Mouse (Mus musculus) intestine, postnatal 0 days (tissue): ENCODE data around the gene Atxn1. TPM values are rescaled to one million over a fixed set of nuclear protein-coding genes. Genes with fewer than 3 reads are reported as not detected.

Experiments used
- ATAC-seq: fragments of 200-750 bp; cut with Nextera tagmentation; 2 replicates; pipeline ENCODE4 v1.8.0; 2017; ENCODE audit warnings: mild to moderate bottlenecking, moderate TSS enrichment, moderate library complexity
- H3K27ac ChIP-seq: fragments of 300-500 bp; sonication (generic); 2 replicates; pipeline ENCODE4 v1.5.1; 2014; ENCODE audit warnings: mild to moderate bottlenecking, low read depth, low read length, moderate library complexity
- H3K27me3 ChIP-seq: fragments of 300-500 bp; sonication (generic); replicated peaks from 2 replicates; pipeline ENCODE4 v1.6.1; 2014; ENCODE audit warnings: low read length, mixed read lengths; ENCODE audit not compliant: control insufficient read depth, insufficient read depth
- H3K36me3 ChIP-seq: fragments of 300-500 bp; sonication (generic); 2 replicates; pipeline ENCODE4 v1.6.1; 2014; ENCODE audit warnings: mild to moderate bottlenecking, moderate library complexity; ENCODE audit not compliant: control insufficient read depth, insufficient read depth
- H3K4me1 ChIP-seq: fragments of 300-500 bp; sonication (generic); replicated peaks from 2 replicates; pipeline ENCODE4 v1.6.1; 2014; ENCODE audit warnings: antibody characterized with exemption, low read length, mixed read lengths; ENCODE audit not compliant: control insufficient read depth, insufficient read depth
- H3K4me2 ChIP-seq: fragments of 300-500 bp; sonication (generic); replicated peaks from 2 replicates; pipeline ENCODE4 v1.6.1; 2014; ENCODE audit warnings: low read depth, mild to moderate bottlenecking, moderate library complexity
- H3K4me3 ChIP-seq: fragments of 300-500 bp; sonication (generic); 2 replicates; pipeline ENCODE4 v1.5.1; 2014; ENCODE audit warnings: low read depth, low read length
- H3K9ac ChIP-seq: fragments of 300-500 bp; sonication (generic); 2 replicates; pipeline ENCODE4 v1.6.1; 2014; ENCODE audit warnings: mild to moderate bottlenecking, low read depth, low read length
- H3K9me3 ChIP-seq: fragments of 300-500 bp; sonication (generic); 2 replicates; pipeline ENCODE4 v1.6.1; 2016; ENCODE audit warnings: mixed run types; ENCODE audit not compliant: control insufficient read depth
- CTCF ChIP-seq: sonication (generic); IDR thresholded peaks from 2 replicates; pipeline ENCODE4 v1.5.1; 2016; ENCODE audit warnings: low read depth, mild to moderate bottlenecking, control low read depth, antibody characterized with exemption, moderate library complexity
- WGBS: fragments of 180-500 bp; shearing (Covaris S2); extraction: QIAGEN DNeasy Blood & Tissue Kit; methylation state at CpG from one replicate; pipeline ENCODE4 v1.1.7; 2014; 5-methylcytosine and 5-hydroxymethylcytosine counted together
- polyA plus RNA-seq: library from polyadenylated mRNA; unstranded; fragments of >200 nt; fragmentation: Nextera tagmentation; extraction: Ambion mirVana; gene quantifications from 2 replicates; pipeline ENCODE4 v1.2.1, GENCODE M21; 2015

Gene Atxn1
- polyA plus RNA-seq, 1 experiment from 2014 or later, result 6.1 TPM

- H3K36me3 ChIP-seq, result no peaks in the 10 kb centered on the region
- H3K27me3 ChIP-seq, result no peaks in the 10 kb centered on the region
- peaks cover 7% of the 10 kb centered on the region for H3K4me1 ChIP-seq
- no peaks in the 10 kb centered on the region for H3K9me3 ChIP-seq
- 62% methylated on average over 8 of the region's 8 CpGs for WGBS
- H3K4me2 ChIP-seq, result no peak overlapping the region
- no peak overlapping the region for H3K4me3 ChIP-seq
- H3K9ac ChIP-seq, result no peak overlapping the region
- ATAC-seq, result peak; percentile 64
- TF ChIP-seq CTCF, result no peak
- peak overlapping the region; percentile 75 for H3K27ac ChIP-seq
Measured at GRCm38 (mm10) chr13:45749222-45749621, 215.6 kb downstream of the Atxn1 start.

- peak; percentile 45 for ATAC-seq
- Histone ChIP-seq H3K27ac (peak overlapping the region; percentile 75), H3K36me3 (no peaks in the 10 kb centered on the region), H3K9me3 (no peaks in the 10 kb centered on the region), H3K4me3 (no peak overlapping the region), H3K4me2 (no peak overlapping the region), H3K9ac (no peak overlapping the region), H3K4me1 (peaks cover 10% of the 10 kb centered on the region), H3K27me3 (no peaks in the 10 kb centered on the region)
- peak; percentile 28; the same call in 1 of the 2 replicates for TF ChIP-seq CTCF
- WGBS, result 49% methylated on average over 4 of the region's 4 CpGs
Measured at GRCm38 (mm10) chr13:45748691-45749090, 216.1 kb downstream of the Atxn1 start.

GRCm38 (mm10) chr13:45745851-45746773 lies 218.7 kb downstream of the Atxn1 start:
- Histone ChIP-seq H3K9me3 (no peaks in the 10 kb centered on the region), H3K27me3 (no peaks in the 10 kb centered on the region), H3K36me3 (no peaks in the 10 kb centered on the region), H3K4me2 (no peak overlapping the region), H3K4me3 (no peak overlapping the region), H3K4me1 (peaks cover 13% of the 10 kb centered on the region), H3K27ac (no peak overlapping the region), H3K9ac (no peak overlapping the region)
- peak; percentile 62 for TF ChIP-seq CTCF
- ATAC-seq, result no peak
- 78% methylated on average over 12 of the region's 12 CpGs for WGBS

GRCm38 (mm10) chr13:45744803-45745432 lies 219.9 kb downstream of the Atxn1 start:
- H3K27me3 ChIP-seq, result no peaks in the 10 kb centered on the region

GRCm38 (mm10) chr13:45743848-45744247 lies 221.0 kb downstream of the Atxn1 start:
- Histone ChIP-seq H3K4me2 (no peak overlapping the region), H3K9ac (no peak overlapping the region), H3K27me3 (no peaks in the 10 kb centered on the region), H3K4me3 (no peak overlapping the region), H3K9me3 (no peaks in the 10 kb centered on the region), H3K4me1 (0 out of 2 replicates have a peak, but pooled peaks cover 13% of the 10 kb centered on the region), H3K36me3 (no peaks in the 10 kb centered on the region), H3K27ac (no peak overlapping the region)
- no peak for ATAC-seq
- WGBS, result 51% methylated on average over 7 of the region's 7 CpGs
- TF ChIP-seq CTCF, result no peak

More at GRCm38 (mm10) chr13:45744803-45745432, 219.9 kb downstream of the Atxn1 start:
- WGBS, result 66% methylated on average over 7 of the region's 7 CpGs
- Histone ChIP-seq H3K9ac (no peak overlapping the region), H3K9me3 (no peaks in the 10 kb centered on the region), H3K4me1 (peaks cover 13% of the 10 kb centered on the region; the same call in 1 of the 2 replicates), H3K4me2 (no peak overlapping the region), H3K4me3 (no peak overlapping the region), H3K36me3 (no peaks in the 10 kb centered on the region), H3K27ac (no peak overlapping the region)
- no peak for TF ChIP-seq CTCF
- ATAC-seq, result no peak

- no peak overlapping the region for H3K4me2 ChIP-seq
- no peak overlapping the region for H3K4me3 ChIP-seq
- H3K27ac ChIP-seq, result no peak overlapping the region
- H3K27me3 ChIP-seq, result no peaks in the 10 kb centered on the region
- 82% methylated on average over 12 of the region's 12 CpGs for WGBS
- H3K36me3 ChIP-seq, result no peaks in the 10 kb centered on the region
- H3K9ac ChIP-seq, result no peak overlapping the region
- 0 out of 2 replicates have a peak, but pooled peaks cover 6% of the 10 kb centered on the region for H3K4me1 ChIP-seq
- no peak for TF ChIP-seq CTCF
- ATAC-seq, result no peak
- H3K9me3 ChIP-seq, result no peaks in the 10 kb centered on the region
Measured at GRCm38 (mm10) chr13:45740369-45740768, 224.4 kb downstream of the Atxn1 start.
